Mouse (Mus musculus) neural tube, embryonic 15.5 days (tissue): ENCODE results near the gene Atxn7l2. TPM values are rescaled to one million over a fixed set of nuclear protein-coding genes. Genes with fewer than 3 reads are reported as not detected.

Source experiments
- ATAC-seq: fragments of 200-750 bp; cut with Nextera tagmentation; 2 replicates; pipeline ENCODE4 v1.8.0; 2017; ENCODE audit warnings: mild to moderate bottlenecking, moderate TSS enrichment, moderate library complexity; ENCODE audit not compliant: low FRiP score
- H3K27ac ChIP-seq: fragments of 300-500 bp; sonication (generic); replicated peaks from 2 replicates; pipeline ENCODE4 v1.5.1; 2015; ENCODE audit warnings: mild to moderate bottlenecking, inconsistent platforms
- H3K27me3 ChIP-seq: fragments of 300-500 bp; sonication (generic); replicated peaks from 2 replicates; pipeline ENCODE4 v1.6.1; 2015; ENCODE audit warnings: inconsistent platforms
- H3K36me3 ChIP-seq: fragments of 300-500 bp; sonication (generic); 2 replicates; pipeline ENCODE4 v1.6.1; 2015; ENCODE audit warnings: inconsistent platforms
- H3K4me1 ChIP-seq: fragments of 300-500 bp; sonication (generic); 2 replicates; pipeline ENCODE4 v1.6.1; 2015; ENCODE audit warnings: inconsistent platforms
- H3K4me2 ChIP-seq: fragments of 300-500 bp; sonication (generic); 2 replicates; pipeline ENCODE4 v1.6.1; 2015; ENCODE audit warnings: inconsistent platforms, mild to moderate bottlenecking, moderate library complexity
- H3K4me3 ChIP-seq: fragments of 300-500 bp; sonication (generic); replicated peaks from 2 replicates; pipeline ENCODE4 v1.5.1; 2015; ENCODE audit warnings: mild to moderate bottlenecking, inconsistent platforms
- H3K9ac ChIP-seq: fragments of 300-500 bp; sonication (generic); replicated peaks from 2 replicates; pipeline ENCODE4 v1.6.1; 2015; ENCODE audit warnings: mild to moderate bottlenecking, inconsistent platforms
- H3K9me3 ChIP-seq: fragments of 300-500 bp; sonication (generic); replicated peaks from 2 replicates; pipeline ENCODE4 v1.6.1; 2016; ENCODE audit warnings: inconsistent platforms
- WGBS: fragments of 180-500 bp; shearing (Covaris S2); methylation state at CpG from one replicate; pipeline ENCODE4 v1.1.7; 2015; ENCODE audit warnings: mixed read lengths; 5-methylcytosine and 5-hydroxymethylcytosine counted together
- polyA plus RNA-seq: library from polyadenylated mRNA; unstranded; fragments of >200 nt; fragmentation: Nextera tagmentation; extraction: Ambion mirVana; gene quantifications from 2 replicates; pipeline ENCODE4 v1.2.1, GENCODE M21; 2015

Atxn7l2 gene
- polyA plus RNA-seq, 1 experiment from 2014 or later, result 18.4 TPM

GRCm38 (mm10) chr3:108167499-108167898 lies 43.2 kb downstream of the Atxn7l2 start:
- no peak overlapping the region for H3K9ac ChIP-seq
- peak overlapping the region; percentile 69; the same call in 1 of the 2 replicates for H3K27ac ChIP-seq
- H3K9me3 ChIP-seq, result no peaks in the 10 kb centered on the region
- H3K27me3 ChIP-seq, result no peaks in the 10 kb centered on the region
- no peaks in the 10 kb centered on the region for H3K36me3 ChIP-seq
- H3K4me2 ChIP-seq, result no peak overlapping the region
- no peak overlapping the region for H3K4me3 ChIP-seq
- 30% methylated on average over 14 of the region's 14 CpGs for WGBS
- ATAC-seq, result no peak
- H3K4me1 ChIP-seq, result peaks cover 45% of the 10 kb centered on the region

GRCm38 (mm10) chr3:108166486-108167211 lies 44.1 kb downstream of the Atxn7l2 start:
- H3K4me2 ChIP-seq, result no peak overlapping the region

GRCm38 (mm10) chr3:108165532-108166315 lies 45.0 kb downstream of the Atxn7l2 start:
- Histone ChIP-seq H3K27me3 (no peaks in the 10 kb centered on the region), H3K36me3 (no peaks in the 10 kb centered on the region), H3K9me3 (no peaks in the 10 kb centered on the region), H3K27ac (peak overlapping the region; percentile 69), H3K4me3 (no peak overlapping the region), H3K4me2 (0 out of 2 replicates have a peak overlapping the region, but pooled peaks have one; percentile 57), H3K4me1 (peaks cover 45% of the 10 kb centered on the region), H3K9ac (0 out of 2 replicates have a peak overlapping the region, but pooled peaks have one; percentile 26)
- 24% methylated on average over 10 of the region's 10 CpGs for WGBS
- peak; percentile 37 for ATAC-seq

More at GRCm38 (mm10) chr3:108166486-108167211, 44.1 kb downstream of the Atxn7l2 start:
- Histone ChIP-seq H3K4me3 (no peak overlapping the region), H3K27me3 (no peaks in the 10 kb centered on the region), H3K9me3 (no peaks in the 10 kb centered on the region), H3K36me3 (no peaks in the 10 kb centered on the region), H3K9ac (no peak overlapping the region), H3K27ac (peak overlapping the region; percentile 69), H3K4me1 (peaks cover 45% of the 10 kb centered on the region)
- ATAC-seq, result peak; percentile 50
- WGBS, result 4% methylated on average over 9 of the region's 11 CpGs

GRCm38 (mm10) chr3:108164807-108165206 lies 45.9 kb downstream of the Atxn7l2 start:
- H3K4me3 ChIP-seq, result peak overlapping the region; percentile 25
- H3K4me2 ChIP-seq, result peak overlapping the region; percentile 57
- H3K27me3 ChIP-seq, result no peaks in the 10 kb centered on the region
- peaks cover 45% of the 10 kb centered on the region for H3K4me1 ChIP-seq
- no peaks in the 10 kb centered on the region for H3K9me3 ChIP-seq
- H3K36me3 ChIP-seq, result no peaks in the 10 kb centered on the region
- 0 out of 2 replicates have a peak overlapping the region, but pooled peaks have one; percentile 14 for H3K9ac ChIP-seq
- ATAC-seq, result peak; percentile 67
- 0 out of 2 replicates have a peak overlapping the region, but pooled peaks have one; percentile 69 for H3K27ac ChIP-seq
- WGBS, result 14% methylated on average over 9 of the region's 9 CpGs

- 67% methylated on average over 5 of the region's 5 CpGs for WGBS
- ATAC-seq, result no peak
Measured at GRCm38 (mm10) chr3:108164091-108164490, 46.6 kb downstream of the Atxn7l2 start.

GRCm38 (mm10) chr3:108158383-108159037 lies 52.2 kb downstream of the Atxn7l2 start:
- Histone ChIP-seq H3K27ac (peak overlapping the region; percentile 56), H3K27me3 (no peaks in the 10 kb centered on the region), H3K9me3 (no peaks in the 10 kb centered on the region), H3K9ac (peak overlapping the region; percentile 17; the same call in 1 of the 2 replicates), H3K36me3 (no peaks in the 10 kb centered on the region), H3K4me2 (no peak overlapping the region), H3K4me3 (no peak overlapping the region), H3K4me1 (peaks cover 27% of the 10 kb centered on the region)
- peak; percentile 33 for ATAC-seq
- WGBS, result 40% methylated on average over 9 of the region's 9 CpGs

More at GRCm38 (mm10) chr3:108164091-108164490, 46.6 kb downstream of the Atxn7l2 start:
- no peaks in the 10 kb centered on the region for H3K36me3 ChIP-seq
- peaks cover 43% of the 10 kb centered on the region for H3K4me1 ChIP-seq
- no peak overlapping the region for H3K4me3 ChIP-seq
- H3K9me3 ChIP-seq, result no peaks in the 10 kb centered on the region
- H3K27ac ChIP-seq, result no peak overlapping the region
- no peaks in the 10 kb centered on the region for H3K27me3 ChIP-seq
- H3K4me2 ChIP-seq, result no peak overlapping the region
- no peak overlapping the region for H3K9ac ChIP-seq

- Histone ChIP-seq H3K4me1 (peaks cover 28% of the 10 kb centered on the region), H3K4me2 (peak within 1 kb of the TSS; percentile 58), H3K27ac (peak within 1 kb of the TSS; percentile 70), H3K9me3 (no peaks in the 10 kb centered on the region), H3K9ac (peak within 1 kb of the TSS; percentile 59), H3K36me3 (no peaks in the 10 kb centered on the region), H3K4me3 (peak within 1 kb of the TSS; percentile 44), H3K27me3 (no peaks in the 10 kb centered on the region)
- 42% methylated on average over 4 of the region's 4 CpGs for WGBS
- ATAC-seq, result peak; percentile 79
Measured at GRCm38 (mm10) chr3:108154656-108155055, 56.1 kb downstream of the Atxn7l2 start, which contains the start of gene Gpr61. Gene Gpr61, minus strand, starts transcription at chr3:108154882.

- no peaks in the 10 kb centered on the region for H3K36me3 ChIP-seq
- H3K9me3 ChIP-seq, result no peaks in the 10 kb centered on the region
- no peak overlapping the region for H3K27ac ChIP-seq
- H3K4me1 ChIP-seq, result peaks cover 17% of the 10 kb centered on the region
- no peak for ATAC-seq
- H3K4me3 ChIP-seq, result no peak overlapping the region
- H3K4me2 ChIP-seq, result no peak overlapping the region
- no peaks in the 10 kb centered on the region for H3K27me3 ChIP-seq
- 96% methylated on average over 3 of the region's 3 CpGs for WGBS
- no peak overlapping the region for H3K9ac ChIP-seq
Measured at GRCm38 (mm10) chr3:108152290-108152689, 58.4 kb downstream of the Atxn7l2 start.

Other genes starting within 250 kb of the Atxn7l2 start
- gene Gstm3, start 241.7 kb downstream of the Atxn7l2 start, polyA plus RNA-seq, result 2.7 TPM in 1 of 2 replicates, not detected in the other
- 7.4 and 23.4 TPM in 2 replicates for gene Gstm2, start 224.5 kb downstream of the Atxn7l2 start, polyA plus RNA-seq
- 161 and 189 TPM in 2 replicates for gene Gstm1, start 193.0 kb downstream of the Atxn7l2 start, polyA plus RNA-seq
- 19.1 and 21.0 TPM in 2 replicates for gene Gstm4, start 166.0 kb downstream of the Atxn7l2 start, polyA plus RNA-seq
- gene Ampd2, start 124.3 kb downstream of the Atxn7l2 start, polyA plus RNA-seq, result 64.1 and 66.9 TPM in 2 replicates
- gene Gnat2, start 118.1 kb downstream of the Atxn7l2 start, polyA plus RNA-seq, result 0.13 and 0.43 TPM in 2 replicates
- gene Gnai3, start 64.8 kb downstream of the Atxn7l2 start, polyA plus RNA-seq, result 103 and 121 TPM in 2 replicates
- gene Gpr61, start 56.1 kb downstream of the Atxn7l2 start, polyA plus RNA-seq, result 6.1 and 7.7 TPM in 2 replicates
- 10.2 and 14.4 TPM in 2 replicates for gene Amigo1, start 24.6 kb downstream of the Atxn7l2 start, polyA plus RNA-seq
- gene Cyb561d1, start 9.7 kb downstream of the Atxn7l2 start, polyA plus RNA-seq, result 3.1 TPM in 2 replicates
- gene Sypl2, start 15.7 kb upstream of the Atxn7l2 start, polyA plus RNA-seq, result 0.38 and 0.52 TPM in 2 replicates
- 239 and 254 TPM in 2 replicates for gene Psma5, start 46.0 kb upstream of the Atxn7l2 start, polyA plus RNA-seq
- 13.6 and 17.0 TPM in 2 replicates for gene Sort1, start 73.1 kb upstream of the Atxn7l2 start, polyA plus RNA-seq
- 0.15 and 0.19 TPM in 2 replicates for gene Mybphl, start 154.0 kb upstream of the Atxn7l2 start, polyA plus RNA-seq
- 5.5 and 12.4 TPM in 2 replicates for gene Psrc1, start 172.9 kb upstream of the Atxn7l2 start, polyA plus RNA-seq
- gene Celsr2, start 204.6 kb upstream of the Atxn7l2 start, polyA plus RNA-seq, result 34.4 and 35.0 TPM in 2 replicates
- 206 and 219 TPM in 2 replicates for gene Sars, start 234.3 kb upstream of the Atxn7l2 start, polyA plus RNA-seq